Mouse (Mus musculus): ENCODE results near the gene Olfr76. TPM values are rescaled to one million over a fixed set of nuclear protein-coding genes. Genes with fewer than 3 reads are reported as not detected.
"Not testable (repeated sequence)": the region's sequence is repeated elsewhere in the genome, so short reads cannot be mapped to it uniquely, and the experiment has no call there.

The Olfr76 gene
- total RNA-seq (2012; rRNA removed) (not detected in 2 replicates), polyA plus RNA-seq (2012; ENCODE audit: insufficient read depth in 1 of 2, insufficient read length in 2 of 2, low read depth in 1 of 2, low replicate concordance in 2 of 2, missing spikeins in 1 of 2) (under 1 TPM in 1 of 2 experiments, not detected in 1; 0.03 TPM)

GRCm38 (mm10) chr19:12123103-12123502 lies at the start of gene Olfr76:
Gene Olfr76 (minus strand): TSS chr19:12123203.
- no peak within 1 kb of the TSS for H3K27ac ChIP-seq (ENCODE audit: control insufficient read depth, low read depth, low read length)
- no peaks in the 10 kb centered on the region for H3K79me2 ChIP-seq (ENCODE audit: control insufficient read depth, insufficient read depth, low read length, poor library complexity)
- no peak within 1 kb of the TSS for H3K4me3 ChIP-seq (ENCODE audit: control insufficient read depth in 1 of 2, insufficient read depth in 1 of 2, low read depth in 2 of 2, low read length in 2 of 2)
- DNase-seq (ENCODE audit: low read depth, low spot score) = no peak
- no peaks in the 10 kb centered on the region for H3K9me3 ChIP-seq (replicated peaks; ENCODE audit: insufficient read depth, low read length)
- no peaks in the 10 kb centered on the region for H3K27me3 ChIP-seq (ENCODE audit: control insufficient read depth in 1 of 2, insufficient read depth in 2 of 2, low read length in 2 of 2)
- no peaks in the 10 kb centered on the region for H3K36me3 ChIP-seq (ENCODE audit: control insufficient read depth in 1 of 2, insufficient read depth in 2 of 2, low read length in 2 of 2)
- H3K4me1 ChIP-seq (ENCODE audit: control insufficient read depth in 1 of 2, insufficient read depth in 2 of 2, low read length in 2 of 2) = no peaks in the 10 kb centered on the region
- TF ChIP-seq MXI1 (IDR thresholded peaks at IDR 0.05; ENCODE audit: low read depth, low read length) (no peak), EP300 (IDR thresholded peaks at IDR 0.05; ENCODE audit: low read depth in 1 of 2, low read length in 2 of 2) (no peak), BHLHE40 (IDR thresholded peaks at IDR 0.05; ENCODE audit: borderline replicate concordance, low read depth, low read length) (no peak), RAD21 (IDR thresholded peaks at IDR 0.05; ENCODE audit: low read depth, low read length) (no peak), TBP (IDR thresholded peaks at IDR 0.05; ENCODE audit: low read depth, low read length) (no peak), TAL1 (IDR thresholded peaks at IDR 0.05; ENCODE audit: low read length) (no peak), POLR2AphosphoS2 (IDR thresholded peaks at IDR 0.05; ENCODE audit: low read length) (no peak), KAT2A (conservative IDR thresholded peaks at IDR 0.05; ENCODE audit: low read depth, low read length) (no peak), SIN3A (IDR thresholded peaks at IDR 0.05; ENCODE audit: low read length) (no peak), ETS1 (IDR thresholded peaks at IDR 0.05; ENCODE audit: low read depth, low read length) (no peak), SMC3 (IDR thresholded peaks at IDR 0.05; ENCODE audit: low read depth, low read length) (no peak), E2F4 (IDR thresholded peaks at IDR 0.05; ENCODE audit: borderline replicate concordance, low read depth, low read length) (no peak), ELF1 (IDR thresholded peaks at IDR 0.05; ENCODE audit: low read depth, low read length) (no peak), MAFK (IDR thresholded peaks at IDR 0.05; ENCODE audit: borderline replicate concordance, low read depth, low read length) (no peak), USF2 (IDR thresholded peaks at IDR 0.05; ENCODE audit: borderline replicate concordance in 1 of 2, insufficient read depth in 1 of 2, low read depth in 1 of 2, low read length in 2 of 2) (no peak)
- no peak within 1 kb of the TSS for H3K9ac ChIP-seq (ENCODE audit: control insufficient read depth, low read depth, low read length, poor library complexity, severe bottlenecking)

- DNase-seq (ENCODE audit: low read depth, low spot score); H3K4me1 ChIP-seq (ENCODE audit: control insufficient read depth in 1 of 2, insufficient read depth in 2 of 2, low read length in 2 of 2); H3K36me3 ChIP-seq (ENCODE audit: control insufficient read depth in 1 of 2, insufficient read depth in 2 of 2, low read length in 2 of 2); H3K27me3 ChIP-seq (ENCODE audit: control insufficient read depth in 1 of 2, insufficient read depth in 2 of 2, low read length in 2 of 2); H3K4me3 ChIP-seq (ENCODE audit: control insufficient read depth in 1 of 2, insufficient read depth in 1 of 2, low read depth in 2 of 2, low read length in 2 of 2); H3K79me2 ChIP-seq (ENCODE audit: control insufficient read depth, insufficient read depth, low read length, poor library complexity); H3K27ac ChIP-seq (ENCODE audit: control insufficient read depth, low read depth, low read length); H3K9me3 ChIP-seq (replicated peaks; ENCODE audit: insufficient read depth, low read length); H3K9ac ChIP-seq (ENCODE audit: control insufficient read depth, low read depth, low read length, poor library complexity, severe bottlenecking): not testable (repeated sequence)
These were observed 47.1 kb upstream of the Olfr76 start, which contains the start of gene Olfr1555-ps1 for GRCm38 (mm10) chr19:12170062-12170599. Gene Olfr1555-ps1 (minus strand): TSS chr19:12170112.

Measured in MEL (cell line).